In the genomic region with DNA sequence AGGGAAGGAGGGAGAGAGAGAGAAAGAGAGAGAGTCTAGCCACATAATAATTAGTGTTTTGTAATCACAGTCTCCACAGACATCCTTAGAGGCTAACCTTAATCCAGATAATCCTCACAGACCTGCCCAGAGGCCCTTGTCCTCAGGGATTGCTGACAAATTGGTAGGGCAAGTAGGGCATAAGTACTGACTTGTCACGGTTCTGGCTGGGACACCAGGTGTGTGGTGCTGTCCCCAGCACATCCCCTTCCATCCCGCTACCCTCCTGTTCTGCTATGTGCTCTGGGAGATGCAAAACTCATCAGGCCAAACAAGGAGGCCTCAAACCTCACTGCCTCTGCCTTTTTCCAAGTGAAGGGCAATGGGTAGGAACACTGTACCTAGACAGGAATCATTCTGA, we compare ENCODE assay signal across 21 mouse cellular contexts. TPM values are rescaled to one million over a fixed set of nuclear protein-coding genes. Genes with fewer than 3 reads are reported as not detected.
"Had no signal": no experiment of that assay in that cellular context is flagged by ENCODE, and none has a peak within 500 bp of the region (broad histone marks: within the 10 kb centered on the region; RNA-seq: fewer than 3 reads in every experiment).

No protein-coding gene starts in this region.

- H3K4me2 ChIP-seq: liver, embryonic 11.5 days; liver, embryonic 13.5 days; liver, embryonic 15.5 days; lung, embryonic 15.5 days; midbrain, embryonic 11.5 days; midbrain, embryonic 13.5 days; midbrain, embryonic 15.5 days; neural tube, embryonic 12.5 days; stomach, embryonic 15.5 days had no signal

- H3K4me1 ChIP-seq: stomach, embryonic 15.5 days had no signal

- H3K4me3 ChIP-seq: liver, embryonic 13.5 days; liver, embryonic 15.5 days; lung, embryonic 15.5 days; megakaryocyte, embryonic 14.5 days; midbrain, embryonic 13.5 days; midbrain, embryonic 15.5 days; neural tube, embryonic 12.5 days; stomach, embryonic 15.5 days had no signal

- ATAC-seq: liver, postnatal 0 days; midbrain, embryonic 13.5 days; midbrain, embryonic 15.5 days had no signal

- H3K27ac ChIP-seq: liver, embryonic 13.5 days; liver, embryonic 15.5 days; lung, embryonic 15.5 days; macrophage; midbrain, embryonic 13.5 days; midbrain, embryonic 15.5 days; neural tube, embryonic 12.5 days; stomach, embryonic 15.5 days had no signal

- DNase-seq: liver, embryonic 13.5 days; liver, postnatal 0 days; lung, adult 2 months; lung, postnatal 10 days; right cerebral cortex, adult 18-20 months; right cerebral cortex, postnatal 14 days; thymus, adult 2 months; thymus, postnatal 25 days; thymus, postnatal 4 days had no signal

- H3K9ac ChIP-seq: liver, embryonic 13.5 days; liver, embryonic 15.5 days; liver, postnatal 0 days; lung, embryonic 15.5 days; midbrain, embryonic 13.5 days; midbrain, embryonic 15.5 days; neural tube, embryonic 12.5 days; stomach, embryonic 15.5 days had no signal

- H3K27me3 ChIP-seq: liver, embryonic 13.5 days; liver, embryonic 15.5 days; lung, embryonic 15.5 days; megakaryocyte, embryonic 14.5 days; midbrain, embryonic 13.5 days; midbrain, embryonic 15.5 days; neural tube, embryonic 12.5 days; stomach, embryonic 15.5 days had no signal

- H3K9me3 ChIP-seq: liver, embryonic 13.5 days; liver, embryonic 15.5 days; lung, embryonic 15.5 days; megakaryocyte, embryonic 14.5 days; midbrain, embryonic 13.5 days; midbrain, embryonic 15.5 days; neural tube, embryonic 12.5 days; stomach, embryonic 15.5 days had no signal

RNA-seq across cellular contexts. Expression of a gene that starts 16.5 kb away (rescaled TPM):
- total RNA-seq: megakaryocyte progenitor cell, adult 5-6 weeks had no signal
- polyA plus RNA-seq: macrophage had no signal

RNA-seq across cellular contexts. Expression of a gene that starts 18.0 kb away (rescaled TPM):
- total RNA-seq: midbrain, postnatal 0 days had no signal
- polyA plus RNA-seq: lung, adult 2 months; macrophage had no signal
